Mouse (Mus musculus): ENCODE data around the gene Ppara.

DNA sequence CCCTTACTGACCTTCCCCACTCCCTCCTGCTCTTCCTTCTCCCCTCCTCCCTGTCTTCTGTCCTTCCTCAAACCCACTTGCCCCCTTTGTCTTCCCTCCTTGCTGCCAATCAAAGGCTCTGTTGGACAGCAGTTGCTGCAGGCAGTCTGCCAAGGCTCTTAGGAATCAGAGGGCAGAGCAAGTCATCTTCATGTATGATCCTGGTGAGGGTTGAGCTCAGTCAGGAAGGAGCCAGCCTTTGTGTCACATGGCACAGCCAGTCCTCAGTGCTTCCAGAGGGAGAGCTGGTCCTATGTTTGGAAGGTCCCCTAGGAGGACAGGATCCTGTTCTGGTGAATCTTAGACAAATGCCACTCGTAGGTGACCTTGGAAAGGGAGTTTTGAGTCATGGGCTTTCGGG, 68.1 kb downstream of the Ppara start:
- TF ChIP-seq CTCF (IDR thresholded peaks at IDR 0.05; ENCODE audit: borderline replicate concordance, insufficient read depth, low read depth, low read length): no peak
- TF ChIP-seq POLR2A (IDR thresholded peaks at IDR 0.05; ENCODE audit: borderline replicate concordance, insufficient read depth, low read length): no peak
